Mouse (Mus musculus): Measurements from ENCODE around the gene Cdh26. TPM values are rescaled to one million over a fixed set of nuclear protein-coding genes. Genes with fewer than 3 reads are reported as not detected.

The Cdh26 gene
- polyA plus RNA-seq, 1 experiment from 2014 or later, result 0.47 TPM

- DNase-seq, result no peak
- Histone ChIP-seq H3K4me1 (ENCODE audit: control insufficient read depth, insufficient read depth, low read length) (peaks cover 6% of the 10 kb centered on the region; the same call in 1 of the 2 replicates), H3K9ac (replicated peaks; ENCODE audit: low read length) (no peak overlapping the region), H3K27me3 (ENCODE audit: control insufficient read depth, insufficient read depth, low read length) (no peaks in the 10 kb centered on the region), H3K4me3 (replicated peaks; ENCODE audit: low read depth, low read length) (no peak overlapping the region), H3K4me2 (ENCODE audit: low read length) (no peak overlapping the region), H3K27ac (replicated peaks; ENCODE audit: low read depth, low read length) (no peak overlapping the region), H3K9me3 (ENCODE audit: control insufficient read depth, low read length) (no peaks in the 10 kb centered on the region), H3K36me3 (ENCODE audit: control insufficient read depth, insufficient read depth, low read length) (no peaks in the 10 kb centered on the region)
- no peak for ATAC-seq (ENCODE audit: low FRiP score, low TSS enrichment)
- WGBS, result 90% methylated on average over 1 of the region's 1 CpGs
These were observed 92.5 kb downstream of the Cdh26 start for GRCm38 (mm10) chr2:178522786-178523185.

GRCm38 (mm10) chr2:178526776-178527175 is 96.4 kb downstream of the Cdh26 start:
- Histone ChIP-seq H3K4me3 (replicated peaks; ENCODE audit: low read depth, low read length) (no peak overlapping the region), H3K9ac (replicated peaks; ENCODE audit: low read length) (no peak overlapping the region), H3K4me2 (ENCODE audit: low read length) (no peak overlapping the region), H3K27me3 (ENCODE audit: control insufficient read depth, insufficient read depth, low read length) (no peaks in the 10 kb centered on the region), H3K4me1 (ENCODE audit: control insufficient read depth, insufficient read depth, low read length) (peaks cover 6% of the 10 kb centered on the region; the same call in 1 of the 2 replicates), H3K27ac (replicated peaks; ENCODE audit: low read depth, low read length) (no peak overlapping the region), H3K9me3 (ENCODE audit: control insufficient read depth, low read length) (no peaks in the 10 kb centered on the region), H3K36me3 (ENCODE audit: control insufficient read depth, insufficient read depth, low read length) (no peaks in the 10 kb centered on the region)
- WGBS, result 86% methylated on average over 6 of the region's 6 CpGs
- DNase-seq (no peak), ATAC-seq (ENCODE audit: low FRiP score, low TSS enrichment) (no peak)

GRCm38 (mm10) chr2:178531226-178531625 is 100.9 kb downstream of the Cdh26 start:
- Histone ChIP-seq H3K4me1 (ENCODE audit: control insufficient read depth, insufficient read depth, low read length) (no peaks in the 10 kb centered on the region), H3K27me3 (ENCODE audit: control insufficient read depth, insufficient read depth, low read length) (no peaks in the 10 kb centered on the region), H3K36me3 (ENCODE audit: control insufficient read depth, insufficient read depth, low read length) (no peaks in the 10 kb centered on the region), H3K9me3 (ENCODE audit: control insufficient read depth, low read length) (no peaks in the 10 kb centered on the region), H3K4me2 (ENCODE audit: low read length) (no peak overlapping the region), H3K27ac (replicated peaks; ENCODE audit: low read depth, low read length) (no peak overlapping the region), H3K9ac (replicated peaks; ENCODE audit: low read length) (no peak overlapping the region), H3K4me3 (replicated peaks; ENCODE audit: low read depth, low read length) (no peak overlapping the region)
- WGBS, result 76% methylated on average over 5 of the region's 5 CpGs
- no peak for ATAC-seq (ENCODE audit: low FRiP score, low TSS enrichment)
- no peak for DNase-seq

- Histone ChIP-seq H3K27me3 (ENCODE audit: control insufficient read depth, insufficient read depth, low read length) (no peaks in the 10 kb centered on the region), H3K9me3 (ENCODE audit: control insufficient read depth, low read length) (no peaks in the 10 kb centered on the region), H3K27ac (replicated peaks; ENCODE audit: low read depth, low read length) (no peak overlapping the region), H3K4me1 (ENCODE audit: control insufficient read depth, insufficient read depth, low read length) (no peaks in the 10 kb centered on the region), H3K9ac (replicated peaks; ENCODE audit: low read length) (no peak overlapping the region), H3K4me3 (replicated peaks; ENCODE audit: low read depth, low read length) (no peak overlapping the region), H3K36me3 (ENCODE audit: control insufficient read depth, insufficient read depth, low read length) (no peaks in the 10 kb centered on the region), H3K4me2 (ENCODE audit: low read length) (no peak overlapping the region)
- no peak for ATAC-seq (ENCODE audit: low FRiP score, low TSS enrichment)
- 89% methylated on average over 4 of the region's 4 CpGs for WGBS
- no peak for DNase-seq
These were observed 106.2 kb downstream of the Cdh26 start for GRCm38 (mm10) chr2:178536574-178536973.

Other genes starting within 250 kb of the Cdh26 start
- gene Sycp2, start 22.8 kb upstream of the Cdh26 start, polyA plus RNA-seq (2014; fragmentation: Nextera tagmentation; extraction: Ambion mirVana), result 0.37 and 0.81 TPM in 2 replicates
- gene Ppp1r3d, start 16.1 kb upstream of the Cdh26 start, polyA plus RNA-seq (2014; fragmentation: Nextera tagmentation; extraction: Ambion mirVana), result 1.9 and 2.7 TPM in 2 replicates
- 11.3 and 11.7 TPM in 2 replicates for gene Fam217b, start 16.0 kb upstream of the Cdh26 start, polyA plus RNA-seq (2014; fragmentation: Nextera tagmentation; extraction: Ambion mirVana)